Mouse (Mus musculus) ES-Bruce4 (cell line): ENCODE results near the gene Ddx17.

Experiments used
- CTCF ChIP-seq: IDR thresholded peaks from one replicate; pipeline ENCODE4 v1.8.1; 2011; ENCODE audit warnings: low read depth, low read length
- EP300 ChIP-seq: IDR thresholded peaks from 2 replicates; pipeline ENCODE4 v1.6.1; 2011; ENCODE audit warnings: low read depth, low read length; ENCODE audit not compliant: insufficient read depth
- POLR2A ChIP-seq: IDR thresholded peaks from one replicate; pipeline ENCODE4 v1.8.1; 2011; ENCODE audit warnings: low read length; ENCODE audit not compliant: insufficient read depth

- TF ChIP-seq POLR2A (no peak), CTCF (no peak), EP300 (no peak)
These were observed 581 bp downstream of the Ddx17 start for GRCm38 (mm10) chr15:79545921-79546399.
